In genomic region chr6:100193760-100194159, GRCm38 (mm10) we compare ENCODE assay signal across 15 mouse cellular contexts.
"Had no signal": no experiment of that assay in that cellular context is flagged by ENCODE, and none has a peak within 500 bp of the region (broad histone marks: within the 10 kb centered on the region; RNA-seq: fewer than 3 reads in every experiment).

No protein-coding gene starts in this region.

- H3K4me2 ChIP-seq: liver, embryonic 11.5 days; liver, embryonic 15.5 days; lung, embryonic 14.5 days; midbrain, embryonic 11.5 days; midbrain, embryonic 15.5 days; neural tube, embryonic 13.5 days had no signal

- H3K36me3 ChIP-seq: liver, embryonic 15.5 days; midbrain, embryonic 15.5 days; neural tube, embryonic 13.5 days had no signal

- H3K27ac ChIP-seq: liver, embryonic 15.5 days; midbrain, embryonic 15.5 days; neural tube, embryonic 13.5 days had no signal

- ATAC-seq: midbrain, embryonic 15.5 days had no signal

- H3K27me3 ChIP-seq: midbrain, embryonic 15.5 days had no signal

- DNase-seq: kidney, adult 8-10 months; kidney, postnatal 10 days; lung, embryonic 14.5 days; lung, postnatal 10 days; lung, postnatal 4 days; retina, postnatal 1 day; right cerebral cortex, postnatal 4 days; spleen, adult 18-20 months; thymus, adult 18-20 months; thymus, postnatal 14 days had no signal

- H3K4me3 ChIP-seq: liver, embryonic 15.5 days; midbrain, embryonic 15.5 days; neural tube, embryonic 13.5 days had no signal
